Mouse (Mus musculus): ENCODE measurements around the gene Tmem56.

The Tmem56 gene

GRCm38 (mm10) chr3:121282998-121283397 is at the start of gene Tmem56:
TSS of gene Tmem56 (minus strand) at chr3:121283098.
- no peak for DNase-seq (ENCODE audit: low spot score in 2 of 2)

- DNase-seq (ENCODE audit: low spot score in 2 of 2): no peak
Measured at GRCm38 (mm10) chr3:121330244-121330646, 47.3 kb upstream of the Tmem56 start.

- no peak for DNase-seq (ENCODE audit: low spot score in 2 of 2)
Measured at GRCm38 (mm10) chr3:121329647-121330046, 46.7 kb upstream of the Tmem56 start.

- DNase-seq (ENCODE audit: low spot score in 2 of 2): no peak
Measured at GRCm38 (mm10) chr3:121327406-121327805, 44.5 kb upstream of the Tmem56 start.

DNA sequence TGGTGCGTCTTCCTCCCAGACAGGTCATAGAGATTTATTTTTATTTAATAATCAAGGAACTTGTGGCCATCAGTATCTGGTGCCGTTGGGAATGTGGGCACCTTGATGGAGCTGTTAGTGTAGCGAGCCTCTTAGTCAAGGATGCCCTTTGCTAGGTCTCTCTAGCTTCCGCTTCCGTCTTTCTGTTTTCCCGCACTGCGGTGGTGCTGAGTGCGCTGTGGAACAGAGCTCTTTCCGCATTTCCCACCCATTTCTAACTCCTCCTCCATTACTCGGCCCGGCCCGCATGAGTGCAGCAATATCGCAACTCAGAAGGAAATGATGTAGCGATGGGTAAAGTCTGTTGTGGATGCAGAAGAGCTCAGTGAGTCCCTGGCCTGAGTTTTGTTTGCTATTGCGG is 40.5 kb upstream of the Tmem56 start:
- DNase-seq (ENCODE audit: low spot score in 2 of 2): no peak

DNA sequence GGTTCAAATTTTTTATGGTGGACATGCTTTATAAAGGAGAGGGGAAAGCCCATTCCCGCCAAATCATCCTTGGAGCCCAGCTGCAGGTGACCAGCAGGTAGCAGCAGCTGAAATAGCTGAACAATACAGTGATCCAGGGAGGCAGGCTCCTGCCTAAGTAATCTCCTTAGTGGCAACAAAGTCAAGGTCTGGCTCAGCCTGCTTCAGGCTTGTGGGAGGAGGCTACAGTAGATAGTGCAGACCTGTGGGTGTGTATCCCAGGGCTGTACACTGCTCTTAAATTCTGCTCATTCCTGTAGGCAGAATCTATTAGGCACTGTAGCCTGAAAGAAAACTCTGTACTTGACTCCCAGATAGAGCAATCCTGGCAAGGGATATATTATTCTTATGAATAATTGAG is 38.0 kb upstream of the Tmem56 start:
- no peak for DNase-seq (ENCODE audit: low spot score in 2 of 2)

DNA sequence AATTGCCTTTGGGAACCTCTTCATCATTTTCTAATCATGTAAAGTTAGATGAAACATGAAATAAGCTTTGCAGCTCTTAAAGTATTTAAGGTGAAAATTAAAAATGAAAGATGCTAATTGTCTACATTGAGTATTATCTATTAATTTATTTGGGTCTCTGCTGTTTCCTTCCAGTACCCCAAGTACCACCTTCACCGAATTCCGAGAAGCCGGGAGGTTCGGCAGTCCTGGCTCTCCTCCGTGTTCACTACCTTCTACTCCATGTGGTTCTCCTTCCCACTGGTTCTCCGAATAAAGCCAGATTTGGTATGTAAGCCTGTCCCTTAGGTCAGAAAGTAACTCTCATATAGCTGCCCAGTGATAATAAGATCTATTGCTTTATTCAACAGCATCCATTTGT is 37.0 kb upstream of the Tmem56 start:
- DNase-seq (ENCODE audit: low spot score in 2 of 2): no peak

DNA sequence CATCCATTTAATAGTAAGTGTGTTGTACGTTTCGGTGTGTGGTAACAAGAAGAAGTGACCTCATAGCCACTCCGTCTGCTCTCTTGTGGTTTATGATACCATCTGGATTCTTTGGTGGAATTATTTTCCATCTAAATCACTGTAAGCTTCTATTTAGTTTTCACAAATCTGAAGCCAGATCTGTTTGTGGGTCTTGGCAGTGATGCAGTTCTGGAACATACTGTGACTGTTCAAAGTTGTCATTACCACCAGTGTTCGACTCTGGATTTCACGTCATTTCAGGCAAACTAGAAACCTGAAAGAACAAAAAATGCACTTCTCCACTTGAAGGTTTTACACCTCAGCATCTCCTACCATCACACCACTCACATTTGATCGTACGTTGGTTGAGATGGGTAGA is 32.6 kb upstream of the Tmem56 start:
- DNase-seq (ENCODE audit: low spot score in 2 of 2): no peak

GRCm38 (mm10) chr3:121314149-121314548 is 31.3 kb upstream of the Tmem56 start:
- no peak for DNase-seq (ENCODE audit: low spot score in 2 of 2)

GRCm38 (mm10) chr3:121312979-121313378 is 30.1 kb upstream of the Tmem56 start:
- DNase-seq (ENCODE audit: low spot score in 2 of 2): no peak

GRCm38 (mm10) chr3:121312426-121312825 is 29.5 kb upstream of the Tmem56 start:
- DNase-seq (ENCODE audit: low spot score in 2 of 2): no peak

- no peak for DNase-seq (ENCODE audit: low spot score in 2 of 2)
Measured at GRCm38 (mm10) chr3:121309896-121310714, 27.2 kb upstream of the Tmem56 start.

GRCm38 (mm10) chr3:121309429-121309828 is 26.5 kb upstream of the Tmem56 start:
- no peak for DNase-seq (ENCODE audit: low spot score in 2 of 2)

DNA sequence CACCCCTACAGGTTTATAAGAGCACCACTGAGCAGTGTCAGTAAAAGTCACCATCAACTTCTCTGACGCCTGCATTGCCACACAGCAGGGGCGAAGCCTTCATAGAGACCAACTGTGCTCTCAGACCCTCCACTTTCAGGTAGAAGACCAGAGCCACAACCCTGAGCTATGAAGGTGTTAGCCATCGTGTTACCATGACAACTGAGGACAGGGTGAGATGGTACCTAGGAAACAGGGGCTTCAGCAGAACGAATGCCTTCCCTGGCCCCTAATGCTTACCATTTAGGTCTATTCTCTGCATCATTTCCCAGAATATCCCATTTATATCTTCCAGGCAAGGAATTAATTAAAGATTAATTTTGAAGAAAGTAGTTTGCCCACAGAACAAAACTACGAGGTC is 26.0 kb upstream of the Tmem56 start:
- no peak for DNase-seq (ENCODE audit: low spot score in 2 of 2)

DNA sequence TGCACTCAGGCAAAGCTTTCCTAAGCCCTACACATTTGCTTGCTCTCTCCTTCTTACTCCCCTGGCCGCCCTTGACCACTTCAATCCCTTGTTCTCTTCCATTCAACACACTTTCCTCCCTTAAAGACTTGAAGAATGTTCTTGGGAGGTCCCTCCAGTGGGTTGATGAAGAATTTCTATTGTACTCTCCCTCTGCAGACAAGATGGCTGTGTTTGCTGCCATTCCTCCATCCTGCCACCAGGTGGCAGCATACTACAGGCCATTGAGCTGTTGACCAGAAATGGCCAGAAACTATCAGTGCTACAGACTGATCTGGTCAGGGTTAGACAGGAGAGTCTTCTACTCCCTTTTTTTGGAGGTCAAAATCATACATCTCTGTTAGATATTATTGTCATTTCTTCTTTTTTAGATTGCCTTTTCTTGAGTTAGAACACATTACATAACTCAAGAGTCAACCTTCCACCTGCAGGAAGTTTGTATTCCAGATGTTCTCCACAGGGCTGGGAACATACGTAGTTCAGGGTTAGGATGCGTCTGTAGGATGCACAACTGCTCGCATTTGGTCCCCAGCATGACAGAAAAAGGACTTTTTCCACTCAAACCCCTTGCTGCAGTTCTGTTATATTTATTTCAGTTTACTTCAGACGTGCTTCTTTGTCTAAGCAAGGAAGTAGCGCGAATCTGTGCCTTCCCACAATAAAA is 24.8 kb upstream of the Tmem56 start:
- peak; percentile 41 to 65 for DNase-seq (ENCODE audit: low spot score in 2 of 2)

DNA sequence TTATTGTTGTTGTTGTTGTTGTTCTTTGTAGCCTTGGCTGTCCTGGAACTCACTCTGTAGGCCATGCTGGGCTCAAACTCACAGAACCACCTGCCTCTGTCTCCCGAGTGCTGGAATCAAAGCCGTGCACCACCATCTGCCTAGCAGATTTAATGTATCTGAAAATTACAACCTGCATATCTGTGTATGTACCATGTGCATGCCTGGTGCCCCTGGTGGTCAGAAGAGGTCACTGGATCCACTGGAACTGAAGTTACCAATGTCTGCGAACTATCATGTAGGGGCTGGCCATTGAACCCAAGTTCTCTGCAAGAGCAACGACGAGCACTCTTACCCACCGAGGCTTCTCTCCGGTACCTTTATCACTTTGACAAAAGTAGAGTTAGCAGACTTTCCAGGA is 23.7 kb upstream of the Tmem56 start:
- DNase-seq (ENCODE audit: low spot score in 2 of 2): no peak

DNA sequence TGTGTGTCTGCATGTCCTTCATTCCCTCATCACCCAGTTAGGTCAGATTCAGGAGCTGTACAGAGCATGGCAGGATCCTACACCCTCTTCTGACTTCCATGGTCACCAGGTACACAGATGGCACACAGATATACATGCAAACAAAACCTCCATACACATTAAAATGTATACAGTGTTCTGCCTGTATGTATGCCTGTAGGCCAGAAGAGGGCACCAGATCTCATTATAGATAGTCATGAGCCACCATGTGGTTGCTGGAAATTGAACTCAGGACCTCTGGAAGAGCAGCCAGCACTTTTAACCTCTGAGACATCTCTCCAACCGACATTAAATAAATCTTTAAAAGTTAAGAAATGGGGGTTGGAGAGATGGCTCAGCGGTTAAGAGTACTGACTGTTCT is 11.3 kb upstream of the Tmem56 start:
- no peak for DNase-seq (ENCODE audit: low spot score in 2 of 2)

- DNase-seq (ENCODE audit: low spot score in 2 of 2): peak; percentile 87 to 94
Measured at GRCm38 (mm10) chr3:121291560-121292258, 8.8 kb upstream of the Tmem56 start, which contains the start of gene Alg14. TSS of gene Alg14 (plus strand) at chr3:121291773.

DNA sequence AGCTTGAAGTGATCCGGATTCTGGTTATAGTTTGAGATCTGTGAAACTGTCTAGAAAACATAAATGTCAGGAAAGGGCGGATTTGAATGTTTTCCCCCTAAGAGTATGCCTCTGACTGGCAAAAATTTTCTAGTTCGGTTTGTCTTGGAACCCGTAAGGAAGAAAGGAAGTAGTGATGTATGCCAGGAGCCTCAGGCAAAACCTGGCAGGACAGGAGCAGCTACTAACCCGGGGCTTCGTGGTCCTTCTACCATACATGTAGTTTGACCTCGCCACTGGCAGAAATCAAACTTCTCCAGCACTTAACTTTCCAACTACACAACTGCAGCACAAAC is 8.3 kb upstream of the Tmem56 start:
- no peak for DNase-seq (ENCODE audit: low spot score in 2 of 2)

- no peak for DNase-seq (ENCODE audit: low spot score in 2 of 2)
Measured at GRCm38 (mm10) chr3:121290681-121291080, 7.8 kb upstream of the Tmem56 start.

DNA sequence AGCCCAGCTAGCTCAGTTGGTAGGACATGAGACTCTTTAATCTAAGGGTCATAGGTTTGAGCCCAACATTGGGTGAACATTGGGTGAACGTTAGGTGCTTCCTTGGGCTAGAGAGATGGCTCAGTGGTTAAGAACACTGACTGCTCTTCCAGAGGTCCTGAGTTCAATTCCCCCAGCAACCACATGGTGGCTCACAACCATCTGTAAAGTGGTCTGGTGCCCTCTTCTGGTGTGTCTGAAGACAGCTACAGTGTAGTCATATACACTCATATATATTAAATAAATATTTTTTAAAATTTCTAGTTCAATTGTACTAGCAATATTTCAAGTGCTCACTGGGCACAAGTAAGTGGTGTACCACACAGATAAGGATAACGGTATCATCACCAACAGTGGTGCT is 4.3 kb upstream of the Tmem56 start:
- DNase-seq (ENCODE audit: low spot score in 2 of 2): no peak

DNA sequence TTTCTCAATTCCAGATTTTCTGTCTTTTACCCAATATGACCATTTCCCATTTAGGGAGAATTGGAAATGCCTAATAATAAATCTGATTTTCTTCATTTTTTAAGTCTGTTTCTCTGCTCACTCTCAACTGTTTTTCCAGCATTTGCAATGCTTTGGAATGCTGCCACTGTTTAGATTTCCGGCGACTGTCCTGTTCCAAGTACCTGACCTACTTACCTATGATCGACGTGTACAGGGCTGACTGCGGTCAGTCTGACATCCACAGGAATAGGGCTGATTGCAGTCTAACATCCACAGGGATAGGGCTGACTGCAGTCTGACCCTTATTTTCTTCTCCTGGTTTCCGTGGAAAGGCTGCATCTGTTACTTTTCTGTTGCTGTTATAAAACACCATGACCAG is 2.3 kb upstream of the Tmem56 start:
- DNase-seq (ENCODE audit: low spot score in 2 of 2): no peak

- no peak for DNase-seq (ENCODE audit: low spot score in 2 of 2)
Measured at GRCm38 (mm10) chr3:121279679-121280078, 3.2 kb downstream of the Tmem56 start.
